Mouse (Mus musculus) urinary bladder, postnatal 10 days (tissue): Measurements from ENCODE around the gene Ctsc.
"Not testable (repeated sequence)": the region's sequence is repeated elsewhere in the genome, so short reads cannot be mapped to it uniquely, and the experiment has no call there.

ENCODE experiments used
- DNase-seq: peaks from one replicate; pipeline ENCODE4 v3.0.0; 2022; ENCODE audit warnings: low spot score

Gene Ctsc

GRCm38 (mm10) chr7:88277858-88278627, at the start of gene Ctsc:
Gene Ctsc, plus strand, starts transcription at chr7:88278085.
- peak; percentile 23 for DNase-seq

GRCm38 (mm10) chr7:88229051-88229450, 48.8 kb upstream of the Ctsc start:
- DNase-seq, result no peak

- no peak for DNase-seq
These were observed 47.8 kb upstream of the Ctsc start for GRCm38 (mm10) chr7:88230121-88230520.

- DNase-seq, result no peak
These were observed 46.9 kb upstream of the Ctsc start for GRCm38 (mm10) chr7:88230756-88231522.

GRCm38 (mm10) chr7:88243059-88243458, 34.8 kb upstream of the Ctsc start:
- DNase-seq, result no peak

GRCm38 (mm10) chr7:88244462-88244861, 33.4 kb upstream of the Ctsc start:
- DNase-seq, result no peak

GRCm38 (mm10) chr7:88250380-88250779, 27.5 kb upstream of the Ctsc start:
- DNase-seq, result not testable (repeated sequence)

GRCm38 (mm10) chr7:88251535-88251934, 26.4 kb upstream of the Ctsc start:
- DNase-seq, result no peak

GRCm38 (mm10) chr7:88252129-88252528, 25.8 kb upstream of the Ctsc start:
- DNase-seq, result no peak

- no peak for DNase-seq
These were observed 23.0 kb upstream of the Ctsc start for GRCm38 (mm10) chr7:88254884-88255283.

GRCm38 (mm10) chr7:88259155-88259925, 18.5 kb upstream of the Ctsc start:
- no peak for DNase-seq

- no peak for DNase-seq
These were observed 16.1 kb upstream of the Ctsc start for GRCm38 (mm10) chr7:88261799-88262198.

- no peak for DNase-seq
These were observed 13.0 kb upstream of the Ctsc start for GRCm38 (mm10) chr7:88264861-88265260.

GRCm38 (mm10) chr7:88269913-88270312, 8.0 kb upstream of the Ctsc start:
- DNase-seq, result no peak

GRCm38 (mm10) chr7:88271531-88271930, 6.4 kb upstream of the Ctsc start:
- no peak for DNase-seq

GRCm38 (mm10) chr7:88276914-88277765, 745 bp upstream of the Ctsc start:
- no peak for DNase-seq

GRCm38 (mm10) chr7:88278628-88279196, 827 bp downstream of the Ctsc start:
- no peak for DNase-seq

- DNase-seq, result no peak
These were observed 7.4 kb downstream of the Ctsc start for GRCm38 (mm10) chr7:88285276-88285675.

- no peak for DNase-seq
These were observed 13.2 kb downstream of the Ctsc start for GRCm38 (mm10) chr7:88291036-88291435.

- no peak for DNase-seq
These were observed 14.2 kb downstream of the Ctsc start for GRCm38 (mm10) chr7:88292044-88292443.

- DNase-seq, result no peak
These were observed 16.0 kb downstream of the Ctsc start for GRCm38 (mm10) chr7:88293907-88294306.
